Mouse (Mus musculus) hindbrain, postnatal 0 days (tissue): Measurements from ENCODE around the gene Ifitm6. TPM values are rescaled to one million over a fixed set of nuclear protein-coding genes. Genes with fewer than 3 reads are reported as not detected.
"Not testable (repeated sequence)": the region's sequence is repeated elsewhere in the genome, so short reads cannot be mapped to it uniquely, and the experiment has no call there.

Source experiments
- ATAC-seq: fragments of 200-750 bp; cut with Nextera tagmentation; 2 replicates; pipeline ENCODE4 v1.8.0; 2017; ENCODE audit warnings: mild to moderate bottlenecking, moderate TSS enrichment, moderate library complexity
- DNase-seq: peaks from one replicate; pipeline ENCODE4 v3.0.0-alpha.2; 2015; ENCODE audit warnings: low spot score
- H3K27ac ChIP-seq: fragments of 300-500 bp; sonication (generic); 2 replicates; pipeline ENCODE4 v1.5.1; 2014; ENCODE audit warnings: mild to moderate bottlenecking
- H3K27me3 ChIP-seq: fragments of 300-500 bp; sonication (generic); 2 replicates; pipeline ENCODE4 v1.6.1; 2014; ENCODE audit warnings: low read length, mixed read lengths; ENCODE audit not compliant: insufficient read depth
- H3K36me3 ChIP-seq: fragments of 300-500 bp; sonication (generic); 2 replicates; pipeline ENCODE4 v1.6.1; 2014; ENCODE audit warnings: low read length, mixed read lengths; ENCODE audit not compliant: insufficient read depth
- H3K4me1 ChIP-seq: fragments of 300-500 bp; sonication (generic); 2 replicates; pipeline ENCODE4 v1.6.1; 2014; ENCODE audit warnings: antibody characterized with exemption, low read length, mixed read lengths; ENCODE audit not compliant: insufficient read depth
- H3K4me2 ChIP-seq: fragments of 300-500 bp; sonication (generic); 2 replicates; pipeline ENCODE4 v1.6.1; 2014; ENCODE audit warnings: low read depth, mild to moderate bottlenecking, low read length, moderate library complexity, mixed read lengths
- H3K4me3 ChIP-seq: fragments of 300-500 bp; sonication (generic); 2 replicates; pipeline ENCODE4 v1.5.1; 2014; ENCODE audit warnings: low read length
- H3K9ac ChIP-seq: fragments of 300-500 bp; sonication (generic); replicated peaks from 2 replicates; pipeline ENCODE4 v1.6.1; 2014; ENCODE audit warnings: mild to moderate bottlenecking, low read length, moderate library complexity, mixed read lengths
- H3K9me3 ChIP-seq: fragments of 300-500 bp; sonication (generic); 2 replicates; pipeline ENCODE4 v1.6.1; 2016; ENCODE audit warnings: low read length, mixed read lengths
- CTCF ChIP-seq: IDR thresholded peaks from 2 replicates; pipeline ENCODE4 v1.5.1; 2016; ENCODE audit warnings: antibody characterized with exemption, control low read depth, low read depth
- WGBS: fragments of 180-500 bp; shearing (Covaris S2); extraction: QIAGEN DNeasy Blood & Tissue Kit; methylation state at CpG from one replicate; pipeline ENCODE4 v1.1.7; 2014; 5-methylcytosine and 5-hydroxymethylcytosine counted together
- polyA plus RNA-seq: library from polyadenylated mRNA; unstranded; fragments of >200 nt; fragmentation: Nextera tagmentation; extraction: Ambion mirVana; gene quantifications from 2 replicates; pipeline ENCODE4 v1.2.1, GENCODE M21; 2015
- total RNA-seq: library from RNA; depleted of rRNA; stranded (reverse); fragments of >200 nt; gene quantifications from 2 replicates; pipeline ENCODE4 v1.2.3, GENCODE M21; 2014

Gene Ifitm6
- total and polyA plus RNA-seq, 2 experiments from 2014 or later: 0.37 to 0.69 TPM

DNA sequence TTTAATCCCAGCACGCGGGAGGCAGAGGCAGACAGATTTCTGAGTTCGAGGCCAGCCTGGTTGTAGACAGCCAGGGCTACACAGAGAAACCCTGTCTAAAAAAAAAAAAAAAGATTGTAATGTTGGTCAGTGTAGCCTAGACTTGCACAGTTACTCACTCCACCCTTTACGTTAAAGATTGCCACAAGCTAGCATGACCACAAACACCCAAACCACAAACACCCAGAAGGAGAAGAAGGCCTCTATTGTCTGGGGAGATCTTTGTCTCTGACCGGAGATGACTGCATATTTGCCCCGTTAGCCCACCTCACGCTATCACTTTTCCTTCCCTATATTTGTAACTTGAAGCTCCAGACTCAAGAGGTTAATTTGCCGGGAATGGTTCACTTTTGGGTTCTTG, 36.0 kb downstream of the Ifitm6 start:
- Histone ChIP-seq H3K4me1 (no peaks in the 10 kb centered on the region), H3K9ac (no peak overlapping the region), H3K27me3 (no peaks in the 10 kb centered on the region), H3K4me2 (no peak overlapping the region), H3K27ac (no peak overlapping the region), H3K4me3 (no peak overlapping the region), H3K9me3 (no peaks in the 10 kb centered on the region), H3K36me3 (no peaks in the 10 kb centered on the region)
- no peak for DNase-seq
- 91% methylated on average over 8 of the region's 8 CpGs for WGBS
- TF ChIP-seq CTCF: no peak
- no peak for ATAC-seq

DNA sequence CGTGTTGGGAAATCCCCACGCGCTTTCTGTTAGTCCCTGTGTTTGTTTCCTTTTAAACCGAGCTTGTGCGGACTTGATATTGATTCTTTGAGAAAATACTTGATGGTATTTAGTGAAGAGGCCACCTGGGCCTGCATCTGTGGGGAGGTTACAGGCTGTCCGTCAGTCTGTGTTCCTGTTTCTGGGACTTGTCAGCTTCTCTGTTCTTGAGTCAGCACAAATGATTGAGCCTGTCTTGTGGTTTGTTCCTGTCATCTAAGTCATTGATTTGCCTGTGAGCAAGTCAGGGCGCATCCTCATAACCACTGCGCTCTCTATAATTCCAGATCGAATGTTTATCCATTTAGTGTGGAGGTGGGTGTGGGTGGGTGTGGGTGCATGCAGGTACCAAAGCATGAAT, 41.0 kb downstream of the Ifitm6 start:
- not testable (repeated sequence) for ATAC-seq, H3K4me1 ChIP-seq, H3K27me3 ChIP-seq, H3K27ac ChIP-seq, H3K4me3 ChIP-seq, DNase-seq, H3K9ac ChIP-seq, H3K36me3 ChIP-seq, H3K4me2 ChIP-seq, H3K9me3 ChIP-seq
- WGBS: 93% methylated on average over 9 of the region's 9 CpGs

DNA sequence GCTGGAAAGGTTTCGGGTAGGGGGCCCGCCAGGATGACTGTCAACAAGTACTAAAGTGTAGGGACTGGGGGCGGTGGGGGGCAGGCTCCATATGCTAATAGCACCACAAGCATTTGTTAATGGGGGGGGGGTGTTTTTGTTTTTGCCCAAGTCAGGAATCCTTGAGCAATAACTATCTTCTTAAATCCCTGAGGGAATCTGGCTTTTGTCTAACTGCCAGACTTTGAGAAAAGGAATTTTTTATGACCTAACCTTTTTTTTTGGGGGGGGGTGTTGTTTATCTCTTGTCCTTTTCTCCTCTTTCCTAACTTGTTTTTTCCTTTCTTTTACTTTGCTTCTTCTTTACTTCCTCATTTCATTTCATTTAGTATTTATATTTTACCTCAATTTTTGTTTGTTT, 42.3 kb downstream of the Ifitm6 start:
- Histone ChIP-seq H3K27ac (no peak overlapping the region), H3K4me2 (no peak overlapping the region), H3K27me3 (no peaks in the 10 kb centered on the region), H3K9me3 (no peaks in the 10 kb centered on the region), H3K4me3 (no peak overlapping the region), H3K9ac (no peak overlapping the region), H3K4me1 (no peaks in the 10 kb centered on the region), H3K36me3 (no peaks in the 10 kb centered on the region)
- TF ChIP-seq CTCF: no peak
- ATAC-seq (no peak), DNase-seq (no peak)
- 24% methylated on average over 3 of the region's 3 CpGs for WGBS

DNA sequence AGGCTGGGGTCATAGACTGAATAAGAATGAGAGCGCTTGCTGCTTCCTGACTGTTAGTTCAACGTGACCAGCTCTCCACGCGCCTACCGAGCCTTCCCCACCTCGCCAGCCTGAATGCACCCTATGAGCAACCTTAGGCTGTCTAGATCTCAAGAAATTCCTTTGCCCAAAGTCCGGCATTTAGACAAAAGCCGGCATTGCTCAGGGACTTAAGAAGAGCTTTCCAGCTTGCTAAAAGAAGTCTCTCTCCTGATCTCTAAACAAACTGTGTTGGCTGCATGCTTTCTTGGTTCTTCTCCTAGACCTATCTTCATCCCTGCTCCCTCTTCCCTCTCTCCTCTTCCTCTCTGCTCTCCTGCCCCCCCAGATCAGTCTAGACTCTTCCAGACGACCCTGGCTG, 42.8 kb downstream of the Ifitm6 start:
- no peak for DNase-seq
- H3K36me3 ChIP-seq: no peaks in the 10 kb centered on the region

DNA sequence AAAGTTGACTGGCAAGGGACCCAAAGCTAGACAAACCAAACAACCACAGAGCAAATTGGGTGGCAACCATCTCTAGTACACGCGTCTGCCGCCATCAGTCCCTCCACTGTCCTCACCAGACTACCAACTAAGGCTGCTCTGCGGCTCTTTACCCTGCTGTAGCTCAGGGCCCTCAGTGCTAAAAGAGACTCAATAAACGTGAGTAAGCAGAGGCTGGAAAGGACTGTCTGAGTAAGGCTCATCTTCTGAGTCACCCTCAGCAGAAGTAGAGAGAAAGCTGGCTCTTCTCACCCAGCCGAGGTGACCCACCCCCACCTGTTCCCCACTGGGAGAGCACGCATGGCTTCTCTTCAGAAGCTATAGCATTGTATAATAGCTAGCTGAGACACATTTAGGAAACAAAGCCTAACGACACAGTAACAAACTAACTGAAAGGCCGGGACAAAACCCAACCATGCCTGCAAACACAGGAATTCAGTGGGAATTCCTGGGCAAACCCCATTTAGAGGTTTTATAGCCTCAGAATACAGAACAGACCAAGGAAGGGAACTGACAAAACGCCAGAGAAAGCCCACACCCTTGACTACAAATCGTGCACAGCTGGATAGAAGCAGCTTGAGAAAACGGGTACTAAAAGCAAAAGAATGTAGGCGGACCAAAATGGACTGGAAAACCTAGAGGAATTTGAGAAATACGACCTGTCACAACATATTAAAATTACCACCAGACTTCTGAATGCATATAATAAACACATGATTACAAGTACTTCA, 44.1 kb downstream of the Ifitm6 start:
- TF ChIP-seq CTCF: no peak
- Histone ChIP-seq H3K9me3 (no peaks in the 10 kb centered on the region), H3K36me3 (no peaks in the 10 kb centered on the region), H3K4me2 (no peak overlapping the region), H3K27ac (no peak overlapping the region), H3K4me3 (no peak overlapping the region), H3K9ac (no peak overlapping the region), H3K4me1 (no peaks in the 10 kb centered on the region), H3K27me3 (no peaks in the 10 kb centered on the region)
- WGBS: 22% methylated on average over 14 of the region's 14 CpGs
- ATAC-seq (no peak), DNase-seq (no peak)

More for the DNA sequence above, 42.8 kb downstream of the Ifitm6 start:
- no peak overlapping the region for H3K4me2 ChIP-seq
- no peaks in the 10 kb centered on the region for H3K9me3 ChIP-seq
- no peaks in the 10 kb centered on the region for H3K27me3 ChIP-seq
- 14% methylated on average over 9 of the region's 9 CpGs for WGBS
- H3K4me3 ChIP-seq: no peak overlapping the region
- H3K27ac ChIP-seq: no peak overlapping the region
- no peaks in the 10 kb centered on the region for H3K4me1 ChIP-seq
- no peak for TF ChIP-seq CTCF
- H3K9ac ChIP-seq: no peak overlapping the region
- ATAC-seq: no peak

- no peaks in the 10 kb centered on the region for H3K27me3 ChIP-seq
- H3K9ac ChIP-seq: no peak overlapping the region
- H3K9me3 ChIP-seq: no peaks in the 10 kb centered on the region
- H3K4me2 ChIP-seq: no peak overlapping the region
- no peaks in the 10 kb centered on the region for H3K36me3 ChIP-seq
- DNase-seq (no peak), ATAC-seq (no peak)
- WGBS: 86% methylated on average over 8 of the region's 8 CpGs
- H3K4me1 ChIP-seq: no peaks in the 10 kb centered on the region
- no peak for TF ChIP-seq CTCF
- no peak overlapping the region for H3K4me3 ChIP-seq
- no peak overlapping the region for H3K27ac ChIP-seq
These were observed 46.1 kb downstream of the Ifitm6 start for GRCm38 (mm10) chr7:140971479-140972171.

GRCm38 (mm10) chr7:140970931-140971330, 46.8 kb downstream of the Ifitm6 start:
- Histone ChIP-seq H3K4me2 (no peak overlapping the region), H3K9ac (no peak overlapping the region), H3K4me3 (no peak overlapping the region), H3K4me1 (no peaks in the 10 kb centered on the region), H3K36me3 (no peaks in the 10 kb centered on the region), H3K27me3 (no peaks in the 10 kb centered on the region), H3K9me3 (no peaks in the 10 kb centered on the region), H3K27ac (no peak overlapping the region)
- WGBS: 53% methylated on average over 7 of the region's 7 CpGs
- DNase-seq (no peak), ATAC-seq (no peak)
- TF ChIP-seq CTCF: no peak

- not testable (repeated sequence) for H3K4me3 ChIP-seq, ATAC-seq, H3K9me3 ChIP-seq, H3K27ac ChIP-seq, H3K4me2 ChIP-seq, H3K4me1 ChIP-seq, H3K27me3 ChIP-seq, H3K36me3 ChIP-seq, H3K9ac ChIP-seq, DNase-seq
- 34% methylated on average over 3 of the region's 3 CpGs for WGBS
These were observed 49.0 kb downstream of the Ifitm6 start for GRCm38 (mm10) chr7:140968710-140969109.
